Mouse (Mus musculus) pancreas, adult 10 weeks (tissue): Measurements from ENCODE around the gene Gm21876. TPM values are rescaled to one million over a fixed set of nuclear protein-coding genes. Genes with fewer than 3 reads are reported as not detected.

Experiments used
- polyA plus RNA-seq: library from polyadenylated mRNA; stranded (reverse); fragments of 350-450 nt; fragmentation: Illumina TruSeq; extraction: RNeasy Lipid Tissue Mini Kit (QIAGEN cat#74804); gene quantifications from one replicate; pipeline ENCODE4 v1.2.3, GENCODE M21; 2015; ENCODE audit warnings: low read depth, low replicate concordance; ENCODE audit not compliant: insufficient read depth

Gm21876 gene
- polyA plus RNA-seq: not detected

GRCm38 (mm10) chrX:21175553-21175952 lies at the start of gene Gm21876:
TSS of gene Gm21876 (minus strand) at chrX:21175653.

Other genes starting within 250 kb of the Gm21876 start
- 13.7 TPM for gene Cfp, start 244.1 kb downstream of the Gm21876 start, polyA plus RNA-seq
- gene Elk1, start 225.0 kb downstream of the Gm21876 start, polyA plus RNA-seq: 2.1 TPM
- 6.8 TPM for gene Uxt, start 213.6 kb downstream of the Gm21876 start, polyA plus RNA-seq
- gene Zfp182, start 113.3 kb downstream of the Gm21876 start, polyA plus RNA-seq: 3.5 TPM
- gene Spaca5, start 107.2 kb downstream of the Gm21876 start, polyA plus RNA-seq: not detected
- 0.28 TPM for gene Zfp300, start 86.1 kb downstream of the Gm21876 start, polyA plus RNA-seq
- gene Ssxa1, start 59.8 kb downstream of the Gm21876 start, polyA plus RNA-seq: not detected